Mouse (Mus musculus): Measurements from ENCODE around the gene Tbc1d19.

- TF ChIP-seq CTCF (IDR thresholded peaks at IDR 0.05; ENCODE audit: borderline replicate concordance, extremely low read depth, insufficient read depth, insufficient read length) (no peak), POLR2A (IDR thresholded peaks at IDR 0.05; ENCODE audit: borderline replicate concordance, extremely low read depth, insufficient read depth, insufficient read length, poor library complexity, severe bottlenecking) (no peak)
These were observed 10.3 kb downstream of the Tbc1d19 start for GRCm38 (mm10) chr5:53819711-53820110.
